Mouse (Mus musculus): ENCODE measurements around the gene Msh5. TPM values are rescaled to one million over a fixed set of nuclear protein-coding genes. Genes with fewer than 3 reads are reported as not detected.
A peak's percentile ranks its signal among the peaks of the same experiment; 100 is the strongest.
"Not testable (repeated sequence)": the region's sequence is repeated elsewhere in the genome, so short reads cannot be mapped to it uniquely, and the experiment has no call there.

Gene Msh5
- total RNA-seq, 4 experiments from 2014 or later, result not detected

DNA sequence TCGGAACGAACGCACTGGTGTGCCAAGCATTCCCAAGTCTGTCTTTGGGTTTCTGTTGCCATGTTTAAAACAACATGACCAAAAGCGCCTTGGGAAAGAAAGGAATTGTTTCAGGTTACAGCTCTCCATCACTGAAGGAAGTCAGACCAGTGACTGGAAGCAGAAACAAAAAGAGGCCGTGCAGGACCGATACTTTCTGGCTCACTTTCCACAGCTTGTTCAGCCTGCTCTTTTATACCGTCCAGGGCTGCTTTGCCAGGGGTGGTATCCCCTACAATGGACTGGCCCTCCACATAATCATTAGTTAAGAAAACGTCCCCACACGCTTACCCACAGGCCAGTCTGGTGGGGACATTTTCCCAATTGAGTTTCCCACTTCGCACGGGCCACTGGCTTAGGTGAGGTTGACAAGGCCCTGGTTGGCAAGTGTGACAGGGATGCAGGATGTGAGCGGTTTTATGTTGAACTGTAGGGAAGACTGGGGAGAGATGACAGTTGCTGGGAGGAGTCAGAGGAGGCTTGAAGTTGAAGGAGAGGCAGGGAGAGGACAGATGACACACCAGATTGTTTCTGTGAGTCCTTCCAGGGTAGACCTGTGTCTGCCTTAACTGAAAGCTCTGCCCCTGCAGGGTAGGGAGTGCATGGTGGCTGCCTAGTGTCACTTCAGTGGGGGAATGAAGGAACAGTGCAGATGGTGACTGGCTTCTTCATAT, 44.2 kb downstream of the Msh5 start:
- no peak for DNase-seq (ENCODE audit: low spot score in 2 of 2)

DNA sequence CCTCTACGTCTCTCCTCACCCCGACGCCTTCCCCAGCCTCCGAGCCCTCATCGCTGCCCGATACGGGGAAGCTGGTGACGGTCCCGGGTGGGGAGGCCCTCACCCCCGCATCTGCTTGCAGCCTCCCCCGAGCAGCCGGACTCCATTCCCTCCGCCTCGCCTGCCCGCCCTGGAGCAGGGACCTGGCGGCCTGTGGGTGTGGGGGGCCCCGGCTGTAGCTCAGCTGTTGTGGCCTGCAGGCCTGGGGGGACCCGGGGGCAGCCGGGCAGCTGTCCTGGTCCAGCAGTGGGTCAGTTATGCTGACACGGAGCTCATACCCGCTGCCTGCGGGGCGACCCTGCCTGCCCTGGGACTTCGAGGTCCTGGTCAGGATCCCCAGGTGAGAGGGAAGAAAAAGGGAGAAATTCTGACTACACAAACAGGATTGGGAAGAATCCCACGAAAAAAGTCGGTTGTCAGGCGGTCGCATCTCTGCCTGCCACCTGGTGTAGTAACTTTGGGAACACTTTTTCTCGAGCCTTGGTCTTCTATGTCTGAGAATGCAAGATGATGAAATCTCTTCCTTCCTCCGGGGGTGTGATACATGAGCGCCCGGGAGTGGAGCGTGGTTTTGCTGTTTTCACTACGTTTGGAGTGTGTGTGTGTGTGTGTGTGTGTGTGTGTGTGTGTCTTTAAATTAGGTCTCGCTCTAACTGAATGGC, 44.9 kb downstream of the Msh5 start:
- no peak for DNase-seq (ENCODE audit: low spot score in 2 of 2)

DNA sequence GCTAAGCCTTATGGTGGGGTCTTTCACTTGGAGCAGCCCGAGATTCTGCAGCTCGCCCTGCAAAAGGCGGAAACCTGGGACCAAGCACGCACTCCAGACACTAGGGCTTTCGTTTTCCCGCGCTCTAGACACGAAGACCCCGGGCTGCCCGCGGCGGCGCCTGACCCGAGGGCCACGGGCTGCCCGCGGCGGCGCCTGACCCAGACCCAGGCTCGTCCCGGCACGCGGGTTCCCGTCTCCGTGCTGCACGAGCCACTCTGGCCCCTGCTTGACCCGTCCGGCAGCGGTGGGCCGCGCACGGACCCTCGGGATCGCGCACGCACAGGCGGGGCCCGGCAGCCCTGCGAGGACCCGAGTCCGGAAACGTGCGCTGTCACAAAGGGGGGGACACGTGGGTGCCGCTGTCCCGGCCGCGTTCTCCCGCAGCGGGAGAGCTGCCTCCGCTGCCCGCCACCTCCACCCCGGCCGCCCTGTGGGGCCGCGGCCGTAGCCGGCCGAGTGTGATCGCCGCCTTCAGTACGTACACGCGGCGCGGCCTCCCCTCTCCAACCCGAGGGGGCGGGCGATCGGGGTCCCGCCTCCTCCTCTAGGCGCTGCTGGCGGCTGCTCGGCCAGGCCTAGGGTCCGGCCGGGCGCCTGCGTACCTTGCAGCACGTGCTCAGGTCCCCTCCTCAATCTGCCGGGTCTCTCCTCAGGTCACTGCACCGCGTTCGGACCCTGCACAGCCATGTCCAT, 45.7 kb downstream of the Msh5 start, which contains the start of gene Vars:
Vars (plus strand) TSS at position 271 of the 735 bp plus-strand sequence.
- peak; percentile 78 to 79 for DNase-seq (ENCODE audit: low spot score in 2 of 2)

DNA sequence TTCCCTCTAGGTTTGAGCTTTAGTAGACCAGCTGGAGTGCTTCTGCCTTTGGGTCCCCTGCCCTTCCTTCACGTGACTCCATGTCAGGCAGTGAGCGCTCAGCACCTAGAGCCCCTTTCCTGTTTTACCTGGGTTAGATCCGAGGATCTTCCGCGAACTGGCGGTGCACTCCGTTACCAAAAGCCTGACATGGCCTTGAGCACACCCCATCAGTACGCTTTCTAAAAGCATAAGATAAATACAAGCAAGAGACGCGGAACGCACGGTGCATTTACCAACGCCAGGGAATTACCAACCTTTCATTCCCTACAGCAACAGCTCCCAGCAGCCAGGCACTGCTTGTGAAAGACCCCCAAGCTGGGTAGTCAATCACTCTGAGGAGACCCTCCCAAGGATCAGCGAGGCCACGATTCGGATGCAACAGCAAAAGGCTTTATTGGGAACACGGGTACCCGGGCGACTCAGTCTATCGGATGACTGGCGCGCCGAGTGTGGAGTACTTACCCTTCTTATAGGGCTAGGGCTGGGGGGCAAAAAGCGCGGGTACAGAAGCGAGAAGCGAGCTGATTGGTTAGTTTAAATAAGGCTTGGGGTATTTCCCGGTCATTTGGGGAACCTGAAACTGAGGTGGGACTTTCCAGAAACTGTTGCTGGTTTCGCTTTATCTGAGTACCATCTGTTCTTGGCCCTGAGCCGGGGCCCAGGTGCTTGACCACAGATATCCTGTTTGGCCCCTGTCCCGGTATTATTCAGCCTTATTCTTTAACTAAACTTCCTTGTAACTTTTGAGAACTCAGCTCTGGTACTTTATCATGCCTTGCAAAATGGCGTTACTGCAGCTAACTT, 46.5 kb downstream of the Msh5 start:
- DNase-seq (ENCODE audit: low spot score in 2 of 2), result not testable (repeated sequence)

GRCm38 (mm10) chr17:34998526-34999430, 47.8 kb downstream of the Msh5 start:
- DNase-seq (ENCODE audit: low spot score in 2 of 2), result no peak

- DNase-seq (ENCODE audit: low spot score in 2 of 2), result no peak
Observed at GRCm38 (mm10) chr17:34997142-34997483, 49.4 kb downstream of the Msh5 start.

- DNase-seq (ENCODE audit: low spot score in 2 of 2), result no peak
Observed at GRCm38 (mm10) chr17:34996411-34997141, 50.0 kb downstream of the Msh5 start.

DNA sequence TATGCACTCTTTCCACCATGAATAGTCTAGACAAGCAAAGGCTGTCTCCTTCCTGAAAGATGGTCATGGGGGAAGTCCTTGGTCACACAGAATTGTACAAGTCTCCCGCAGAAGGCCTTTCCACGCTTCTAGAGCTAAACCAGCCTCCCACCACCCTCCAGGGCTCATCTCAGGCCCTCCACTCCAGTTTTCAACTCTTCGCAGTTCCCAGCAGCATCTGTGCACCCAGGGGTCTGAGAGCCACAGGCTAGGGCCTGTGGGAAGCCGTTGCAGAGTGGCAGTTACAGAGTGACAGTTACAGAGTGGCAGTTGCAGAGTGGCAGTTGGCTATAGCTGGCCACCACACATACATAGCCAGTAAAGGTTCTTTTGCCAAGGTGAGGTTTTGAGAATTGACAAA, 50.6 kb downstream of the Msh5 start:
- DNase-seq (ENCODE audit: low spot score in 2 of 2), result not testable (repeated sequence)

DNA sequence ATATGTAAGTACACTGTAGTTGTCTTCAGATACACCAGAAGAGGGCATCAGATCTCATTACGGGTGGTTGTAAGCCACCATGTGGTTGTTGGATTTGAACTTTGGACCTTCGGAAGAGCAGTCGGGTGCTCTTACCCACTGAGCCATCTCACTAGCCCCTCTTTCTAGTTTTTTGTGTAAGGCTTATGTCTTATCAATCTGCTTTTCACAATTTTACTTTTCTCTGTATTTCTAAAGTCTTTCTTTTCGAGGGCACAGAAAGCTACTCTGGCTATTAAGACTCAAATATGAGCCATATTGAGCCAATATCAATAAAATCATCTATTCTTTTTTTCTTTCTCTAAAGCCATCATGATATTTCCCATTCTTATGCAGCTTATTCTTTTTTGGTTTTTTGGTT, 51.4 kb downstream of the Msh5 start:
- DNase-seq (ENCODE audit: low spot score in 2 of 2), result not testable (repeated sequence)

GRCm38 (mm10) chr17:34994751-34995150, 51.8 kb downstream of the Msh5 start:
- DNase-seq (ENCODE audit: low spot score in 2 of 2), result no peak

DNA sequence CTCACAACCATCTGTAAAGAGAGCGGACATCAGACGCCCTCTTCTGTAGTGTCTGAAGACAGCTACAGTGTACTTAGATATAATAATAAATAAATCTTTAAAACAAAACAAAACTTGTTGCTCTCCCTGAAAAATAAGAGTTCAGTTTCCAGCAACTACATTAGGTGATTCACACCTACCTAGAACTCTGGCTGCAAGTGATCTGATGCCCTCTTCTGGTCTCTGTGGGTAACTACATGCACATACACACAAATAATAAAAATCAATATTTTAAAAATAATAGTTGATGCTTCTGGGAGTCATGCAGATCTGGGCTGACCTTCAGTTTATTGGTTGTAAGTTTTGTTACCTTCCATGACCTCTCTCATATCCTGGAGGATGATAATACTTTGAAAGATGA, 62.3 kb downstream of the Msh5 start:
- DNase-seq (ENCODE audit: low spot score in 2 of 2), result no peak

DNA sequence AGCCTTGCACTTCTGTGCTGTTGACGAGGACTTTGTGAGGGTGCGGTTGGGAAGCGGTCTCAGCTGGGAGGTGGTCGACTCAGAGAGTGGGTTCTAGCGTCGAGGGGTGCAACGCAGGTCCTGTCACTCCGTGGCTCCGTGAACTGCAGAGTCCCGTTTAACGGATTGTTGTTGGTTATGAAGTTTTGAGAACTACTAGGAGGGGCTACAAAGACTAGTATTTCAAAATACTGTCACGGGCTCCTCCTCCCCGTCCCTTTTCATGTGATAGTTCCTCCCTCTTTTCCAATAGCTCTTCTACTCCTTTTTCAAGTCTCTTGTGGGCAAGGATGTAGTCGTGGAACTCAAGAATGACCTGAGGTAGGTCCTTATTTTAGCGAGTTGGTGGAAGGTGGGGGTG, 64.2 kb downstream of the Msh5 start:
- no peak for DNase-seq (ENCODE audit: low spot score in 2 of 2)

GRCm38 (mm10) chr17:34981690-34982180, 64.8 kb downstream of the Msh5 start, which contains the start of gene Lsm2:
Lsm2 (plus strand) TSS chr17:34981862.
- DNase-seq (ENCODE audit: low spot score in 2 of 2), result peak; percentile 81 to 86

GRCm38 (mm10) chr17:34980655-34981054, 65.9 kb downstream of the Msh5 start:
- DNase-seq (ENCODE audit: low spot score in 2 of 2), result no peak

GRCm38 (mm10) chr17:34979631-34980030, 66.9 kb downstream of the Msh5 start:
- no peak for DNase-seq (ENCODE audit: low spot score in 2 of 2)

All from gastrocnemius, adult 8-10 months (tissue).